Mouse (Mus musculus): ENCODE measurements at regions not wholly inside any gene's neighbourhood (a gene's known extent, or its start where the extent isn't known, plus 50 kb on each side); places are given as distances from the start of the nearest gene placed in this dataset.
A peak's percentile ranks its signal among the peaks of the same experiment; 100 is the strongest.

DNA sequence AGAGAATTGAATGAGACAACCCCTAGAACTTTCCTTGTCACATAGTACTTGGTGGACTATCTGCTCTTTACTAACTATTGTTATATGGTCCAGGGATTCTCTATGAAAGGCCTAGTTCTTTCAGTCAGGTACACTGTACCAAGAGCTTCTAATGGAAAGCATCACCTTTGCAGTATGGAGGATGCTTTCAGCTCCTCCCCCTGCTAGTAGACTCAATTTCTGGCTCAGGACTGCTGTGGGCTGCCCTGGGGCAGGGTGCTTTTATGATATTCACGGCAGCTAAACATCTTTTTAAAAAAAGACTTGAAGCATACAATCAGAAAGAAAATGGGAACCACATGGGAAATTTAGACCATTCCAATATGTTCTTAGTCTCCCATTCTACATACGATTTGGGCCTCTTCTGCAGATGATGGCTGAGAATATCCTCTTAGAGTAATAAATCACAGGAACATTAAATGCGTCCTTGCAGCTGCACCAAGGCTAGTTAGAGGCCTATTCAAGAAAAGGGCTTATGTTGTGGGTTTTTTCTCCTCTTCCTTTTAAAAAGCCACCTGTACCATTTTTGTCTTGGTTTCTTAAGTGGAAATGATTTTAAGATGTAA, 61.7 kb upstream of the 6030498E09Rik start:
- DNase-seq (ENCODE audit: low spot score): no peak
- intact Hi-C loops (cut with DNase I): no loop called here

- peak; percentile 20 for DNase-seq (ENCODE audit: low spot score)
- intact Hi-C loops (cut with DNase I): no loop called here
Measured at GRCm38 (mm10) chrX:38711442-38712258, 60.8 kb upstream of the 6030498E09Rik start.

Measured in heart, postnatal 25 days (tissue).